Mouse (Mus musculus): ENCODE measurements around the gene Srgap2. TPM values are rescaled to one million over a fixed set of nuclear protein-coding genes. Genes with fewer than 3 reads are reported as not detected.
"Not testable (repeated sequence)": the region's sequence is repeated elsewhere in the genome, so short reads cannot be mapped to it uniquely, and the experiment has no call there.

Gene Srgap2
- polyA plus RNA-seq, 1 experiment from 2014 or later = 14.6 TPM

DNA sequence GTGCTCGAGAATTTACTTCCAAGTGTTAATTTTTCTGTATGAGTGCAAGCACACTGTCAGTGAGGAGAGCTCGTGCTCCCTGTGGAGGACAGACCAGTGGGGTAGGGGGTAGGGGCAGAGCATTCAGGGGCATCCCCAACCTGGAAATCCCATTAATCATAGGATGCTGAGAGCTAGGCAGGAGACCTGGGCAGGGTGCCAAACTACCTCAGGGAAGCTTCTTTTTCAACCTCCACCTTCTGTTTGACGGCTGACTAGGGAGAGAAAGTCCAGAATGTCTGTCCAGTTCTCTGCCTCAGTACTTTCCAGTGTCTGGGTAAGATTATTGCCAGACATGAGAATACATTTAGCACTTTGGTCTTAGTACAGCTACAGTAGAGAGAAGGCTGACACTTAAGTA lies 191.5 kb downstream of the Srgap2 start:
- DNase-seq (ENCODE audit: low spot score) (no peak), ATAC-seq (replicated peaks; ENCODE audit: insufficient number of reproducible peaks, low FRiP score, low TSS enrichment, low read depth) (no peak)

GRCm38 (mm10) chr1:131331180-131331579 lies 196.0 kb downstream of the Srgap2 start:
- no peak overlapping the region for H3K9ac ChIP-seq (replicated peaks; ENCODE audit: low read length)
- DNase-seq (ENCODE audit: low spot score) (no peak), ATAC-seq (replicated peaks; ENCODE audit: insufficient number of reproducible peaks, low FRiP score, low TSS enrichment, low read depth) (no peak)
- no peak overlapping the region for H3K27ac ChIP-seq (replicated peaks; ENCODE audit: low read depth, low read length)
- no peaks in the 10 kb centered on the region for H3K27me3 ChIP-seq (ENCODE audit: control insufficient read depth, insufficient read depth, low read length)
- H3K36me3 ChIP-seq (replicated peaks; ENCODE audit: control insufficient read depth, insufficient read depth, low read depth, low read length) = peaks cover 3% of the 10 kb centered on the region; the same call in 1 of the 2 replicates
- H3K4me3 ChIP-seq (ENCODE audit: low read depth, low read length) = no peak overlapping the region
- no peaks in the 10 kb centered on the region for H3K9me3 ChIP-seq (replicated peaks; ENCODE audit: control insufficient read depth, low read length)
- no peak overlapping the region for H3K4me2 ChIP-seq (ENCODE audit: low read depth, low read length)
- no peaks in the 10 kb centered on the region for H3K4me1 ChIP-seq (ENCODE audit: control insufficient read depth, insufficient read depth, low read length)
- WGBS = 100% methylated on average over 1 of the region's 1 CpGs

More for the DNA sequence above, 191.5 kb downstream of the Srgap2 start:
- Histone ChIP-seq H3K27me3 (ENCODE audit: control insufficient read depth, insufficient read depth, low read length) (no peaks in the 10 kb centered on the region), H3K4me2 (ENCODE audit: low read depth, low read length) (no peak overlapping the region), H3K4me1 (ENCODE audit: control insufficient read depth, insufficient read depth, low read length) (no peaks in the 10 kb centered on the region), H3K4me3 (ENCODE audit: low read depth, low read length) (no peak overlapping the region), H3K27ac (replicated peaks; ENCODE audit: low read depth, low read length) (no peak overlapping the region), H3K36me3 (replicated peaks; ENCODE audit: control insufficient read depth, insufficient read depth, low read depth, low read length) (no peaks in the 10 kb centered on the region; the same call in 1 of the 2 replicates), H3K9ac (replicated peaks; ENCODE audit: low read length) (no peak overlapping the region), H3K9me3 (replicated peaks; ENCODE audit: control insufficient read depth, low read length) (no peaks in the 10 kb centered on the region)
- 71% methylated on average over 3 of the region's 3 CpGs for WGBS

DNA sequence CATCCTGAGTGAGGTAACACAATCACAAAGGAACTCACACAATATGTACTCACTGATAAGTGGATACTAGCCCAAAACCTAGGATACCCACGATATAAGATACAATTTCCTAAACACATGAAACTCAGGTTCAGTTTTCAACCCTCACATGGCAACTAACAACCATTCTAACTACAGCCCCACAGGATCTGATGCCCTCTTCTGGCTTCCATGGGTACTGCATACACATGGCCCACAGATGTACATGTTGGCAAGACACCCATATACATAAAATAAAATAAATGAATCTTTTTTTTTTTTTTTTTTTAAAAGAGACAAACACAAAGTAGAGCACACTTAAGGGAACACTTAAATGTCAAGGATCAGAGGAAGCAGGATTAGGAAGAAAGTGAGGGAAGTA lies 198.1 kb downstream of the Srgap2 start:
- H3K27me3 ChIP-seq (ENCODE audit: control insufficient read depth, insufficient read depth, low read length); ATAC-seq (replicated peaks; ENCODE audit: insufficient number of reproducible peaks, low FRiP score, low TSS enrichment, low read depth); DNase-seq (ENCODE audit: low spot score); H3K4me2 ChIP-seq (ENCODE audit: low read depth, low read length); H3K9me3 ChIP-seq (replicated peaks; ENCODE audit: control insufficient read depth, low read length); H3K27ac ChIP-seq (replicated peaks; ENCODE audit: low read depth, low read length); H3K9ac ChIP-seq (replicated peaks; ENCODE audit: low read length); H3K4me1 ChIP-seq (ENCODE audit: control insufficient read depth, insufficient read depth, low read length); H3K36me3 ChIP-seq (replicated peaks; ENCODE audit: control insufficient read depth, insufficient read depth, low read depth, low read length); H3K4me3 ChIP-seq (ENCODE audit: low read depth, low read length): not testable (repeated sequence)
- WGBS = 95% methylated on average over 1 of the region's 1 CpGs

DNA sequence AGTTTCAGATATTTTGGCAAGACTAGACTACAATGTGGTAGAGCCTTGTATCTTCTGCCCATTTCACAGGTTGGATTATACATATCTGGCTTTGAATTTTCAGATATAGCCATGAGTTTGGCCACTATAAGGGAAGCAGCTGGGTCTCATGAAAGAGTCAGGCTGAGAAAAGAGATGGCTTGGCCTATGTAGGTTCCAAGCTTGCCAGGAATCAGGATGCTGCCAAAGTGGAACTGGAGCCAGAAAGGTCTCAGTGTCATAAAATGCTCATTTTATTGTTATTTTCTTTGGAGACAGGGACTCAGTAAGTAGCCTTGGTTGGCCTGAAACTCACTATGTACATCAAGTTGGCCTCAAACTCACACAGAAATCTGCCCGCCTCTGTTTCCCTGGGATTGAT lies 200.0 kb downstream of the Srgap2 start:
- Histone ChIP-seq H3K36me3 (replicated peaks; ENCODE audit: control insufficient read depth, insufficient read depth, low read depth, low read length) (peaks cover 3% of the 10 kb centered on the region; the same call in 1 of the 2 replicates), H3K9me3 (replicated peaks; ENCODE audit: control insufficient read depth, low read length) (no peaks in the 10 kb centered on the region), H3K27ac (replicated peaks; ENCODE audit: low read depth, low read length) (no peak overlapping the region), H3K9ac (replicated peaks; ENCODE audit: low read length) (no peak overlapping the region), H3K4me2 (ENCODE audit: low read depth, low read length) (no peak overlapping the region), H3K27me3 (ENCODE audit: control insufficient read depth, insufficient read depth, low read length) (no peaks in the 10 kb centered on the region), H3K4me1 (ENCODE audit: control insufficient read depth, insufficient read depth, low read length) (no peaks in the 10 kb centered on the region), H3K4me3 (ENCODE audit: low read depth, low read length) (no peak overlapping the region)
- no peak for ATAC-seq (replicated peaks; ENCODE audit: insufficient number of reproducible peaks, low FRiP score, low TSS enrichment, low read depth)
- 92% methylated on average over 1 of the region's 1 CpGs for WGBS
- DNase-seq (ENCODE audit: low spot score) = no peak

DNA sequence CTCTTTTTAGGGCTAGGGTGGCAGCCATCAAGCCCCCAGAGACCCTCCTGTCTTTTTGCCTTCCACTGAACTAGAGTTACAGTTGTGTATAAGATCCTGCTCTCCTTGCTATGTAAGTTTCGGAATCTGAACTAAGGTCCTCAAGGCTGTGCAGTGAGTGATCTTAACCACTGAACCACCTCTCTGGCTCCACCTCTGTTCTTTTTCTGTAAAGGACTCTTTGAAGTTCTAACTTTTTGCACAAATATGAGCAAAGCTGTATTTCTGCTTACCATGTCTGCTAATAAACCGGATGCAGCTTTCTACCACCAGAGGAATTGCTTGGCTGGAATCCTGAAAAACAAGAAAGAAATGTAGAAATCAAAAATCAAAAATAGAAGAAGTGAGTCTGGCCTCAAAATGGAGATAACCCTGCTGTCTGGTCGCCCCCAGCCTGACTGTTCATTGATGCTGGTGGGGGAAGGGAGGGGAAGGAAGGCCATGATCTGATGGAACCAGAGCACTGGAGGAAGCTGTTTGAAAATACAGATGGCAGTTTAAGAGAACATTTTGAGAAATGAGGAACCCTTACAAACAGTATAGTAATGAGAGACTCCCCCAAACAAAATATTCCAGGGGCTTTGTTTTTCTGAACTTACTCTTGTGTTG lies 202.2 kb downstream of the Srgap2 start:
- DNase-seq (ENCODE audit: low spot score) (no peak), ATAC-seq (replicated peaks; ENCODE audit: insufficient number of reproducible peaks, low FRiP score, low TSS enrichment, low read depth) (no peak)
- H3K4me3 ChIP-seq (ENCODE audit: low read depth, low read length) = no peak overlapping the region
- H3K4me1 ChIP-seq (ENCODE audit: control insufficient read depth, insufficient read depth, low read length) = no peaks in the 10 kb centered on the region
- H3K9me3 ChIP-seq (replicated peaks; ENCODE audit: control insufficient read depth, low read length) = no peaks in the 10 kb centered on the region
- H3K27me3 ChIP-seq (ENCODE audit: control insufficient read depth, insufficient read depth, low read length) = no peaks in the 10 kb centered on the region
- H3K27ac ChIP-seq (replicated peaks; ENCODE audit: low read depth, low read length) = no peak overlapping the region
- no peak overlapping the region for H3K4me2 ChIP-seq (ENCODE audit: low read depth, low read length)
- 83% methylated on average over 3 of the region's 3 CpGs for WGBS
- H3K36me3 ChIP-seq (replicated peaks; ENCODE audit: control insufficient read depth, insufficient read depth, low read depth, low read length) = peaks cover 2% of the 10 kb centered on the region; the same call in 1 of the 2 replicates
- H3K9ac ChIP-seq (replicated peaks; ENCODE audit: low read length) = no peak overlapping the region

DNA sequence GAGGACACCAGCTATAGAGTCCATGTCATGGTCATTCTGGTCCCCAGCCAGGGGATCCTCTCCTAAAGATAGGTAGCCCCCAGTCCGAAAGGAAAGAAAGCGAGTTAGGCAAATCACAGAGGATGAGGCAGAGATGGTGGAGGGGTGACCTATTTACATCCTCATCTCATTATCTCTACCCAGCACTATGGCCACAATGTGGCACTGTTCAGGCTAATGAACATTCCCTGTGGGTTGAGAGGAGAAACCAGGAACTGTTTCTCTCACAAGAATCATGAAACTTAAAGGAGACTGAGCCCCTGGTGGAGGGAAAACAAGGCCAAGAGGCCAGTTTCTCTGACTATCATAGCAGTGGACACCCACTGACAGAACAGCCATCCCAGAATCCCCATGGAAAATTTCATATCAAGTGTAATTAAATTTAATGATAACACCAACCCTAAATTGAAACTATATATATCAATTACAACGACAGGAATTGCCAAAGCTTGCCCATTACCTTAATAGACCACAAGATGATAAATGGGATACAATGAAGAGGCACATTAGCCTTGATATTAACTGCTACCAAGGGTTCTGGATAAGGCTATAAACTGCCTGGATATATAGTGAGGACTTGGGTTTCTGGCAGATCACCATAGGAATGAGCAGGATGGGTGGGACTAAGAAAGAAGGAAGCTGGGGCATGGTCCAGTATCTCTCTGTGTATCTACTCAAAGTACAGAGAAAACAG lies 207.4 kb downstream of the Srgap2 start:
- ATAC-seq (replicated peaks; ENCODE audit: insufficient number of reproducible peaks, low FRiP score, low TSS enrichment, low read depth) = no peak
- no peaks in the 10 kb centered on the region for H3K4me1 ChIP-seq (ENCODE audit: control insufficient read depth, insufficient read depth, low read length)
- no peak overlapping the region for H3K9ac ChIP-seq (replicated peaks; ENCODE audit: low read length)
- H3K27ac ChIP-seq (replicated peaks; ENCODE audit: low read depth, low read length) = no peak overlapping the region
- no peak overlapping the region for H3K4me2 ChIP-seq (ENCODE audit: low read depth, low read length)
- whole genome bisulfite sequencing = 87% methylated on average over 3 of the region's 3 CpGs
- no peaks in the 10 kb centered on the region; the same call in 1 of the 2 replicates for H3K36me3 ChIP-seq (replicated peaks; ENCODE audit: control insufficient read depth, insufficient read depth, low read depth, low read length)
- no peak overlapping the region for H3K4me3 ChIP-seq (ENCODE audit: low read depth, low read length)
- no peaks in the 10 kb centered on the region for H3K9me3 ChIP-seq (replicated peaks; ENCODE audit: control insufficient read depth, low read length)
- DNase-seq (ENCODE audit: low spot score) = no peak
- no peaks in the 10 kb centered on the region for H3K27me3 ChIP-seq (ENCODE audit: control insufficient read depth, insufficient read depth, low read length)

GRCm38 (mm10) chr1:131318397-131318796 lies 208.8 kb downstream of the Srgap2 start:
- H3K27me3 ChIP-seq (ENCODE audit: control insufficient read depth, insufficient read depth, low read length) = no peaks in the 10 kb centered on the region
- no peaks in the 10 kb centered on the region; the same call in 1 of the 2 replicates for H3K36me3 ChIP-seq (replicated peaks; ENCODE audit: control insufficient read depth, insufficient read depth, low read depth, low read length)
- no peaks in the 10 kb centered on the region for H3K4me1 ChIP-seq (ENCODE audit: control insufficient read depth, insufficient read depth, low read length)
- no peak overlapping the region for H3K9ac ChIP-seq (replicated peaks; ENCODE audit: low read length)
- H3K27ac ChIP-seq (replicated peaks; ENCODE audit: low read depth, low read length) = no peak overlapping the region
- DNase-seq (ENCODE audit: low spot score) = no peak
- no peak overlapping the region for H3K4me3 ChIP-seq (ENCODE audit: low read depth, low read length)
- no peak for ATAC-seq (replicated peaks; ENCODE audit: insufficient number of reproducible peaks, low FRiP score, low TSS enrichment, low read depth)
- no peak overlapping the region for H3K4me2 ChIP-seq (ENCODE audit: low read depth, low read length)
- WGBS = 91% methylated on average over 2 of the region's 2 CpGs
- no peaks in the 10 kb centered on the region for H3K9me3 ChIP-seq (replicated peaks; ENCODE audit: control insufficient read depth, low read length)

DNA sequence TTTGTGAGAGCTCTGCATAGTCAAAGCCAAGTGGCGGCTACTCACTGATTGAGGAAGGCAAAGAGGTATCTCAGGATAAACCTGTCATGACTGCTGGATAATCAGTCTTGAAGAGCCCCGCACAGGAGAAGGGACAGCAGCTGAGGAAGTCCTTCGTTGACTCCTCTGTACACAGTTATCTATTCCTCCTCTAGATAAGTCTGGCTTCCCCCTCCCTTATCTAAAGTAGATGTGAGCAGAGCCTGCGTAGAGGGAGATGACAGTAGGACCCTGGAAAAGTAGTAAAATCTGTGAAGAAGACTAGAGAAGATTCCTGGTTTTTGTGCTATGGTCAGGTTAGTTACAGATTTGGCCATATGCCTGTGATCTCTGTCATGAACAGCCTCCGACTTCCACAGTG lies 209.5 kb downstream of the Srgap2 start:
- H3K4me2 ChIP-seq (ENCODE audit: low read depth, low read length) = no peak overlapping the region
- H3K9ac ChIP-seq (replicated peaks; ENCODE audit: low read length) = no peak overlapping the region
- H3K4me3 ChIP-seq (ENCODE audit: low read depth, low read length) = no peak overlapping the region
- ATAC-seq (replicated peaks; ENCODE audit: insufficient number of reproducible peaks, low FRiP score, low TSS enrichment, low read depth) = no peak
- H3K36me3 ChIP-seq (replicated peaks; ENCODE audit: control insufficient read depth, insufficient read depth, low read depth, low read length) = no peaks in the 10 kb centered on the region; the same call in 1 of the 2 replicates
- no peak overlapping the region for H3K27ac ChIP-seq (replicated peaks; ENCODE audit: low read depth, low read length)
- H3K27me3 ChIP-seq (ENCODE audit: control insufficient read depth, insufficient read depth, low read length) = no peaks in the 10 kb centered on the region
- no peaks in the 10 kb centered on the region for H3K9me3 ChIP-seq (replicated peaks; ENCODE audit: control insufficient read depth, low read length)
- WGBS = 88% methylated on average over 5 of the region's 5 CpGs
- DNase-seq (ENCODE audit: low spot score) = no peak
- no peaks in the 10 kb centered on the region for H3K4me1 ChIP-seq (ENCODE audit: control insufficient read depth, insufficient read depth, low read length)

All from embryonic facial prominence, embryonic 11.5 days (tissue).